Mouse (Mus musculus): ENCODE data around the gene Tlk2.

DNA sequence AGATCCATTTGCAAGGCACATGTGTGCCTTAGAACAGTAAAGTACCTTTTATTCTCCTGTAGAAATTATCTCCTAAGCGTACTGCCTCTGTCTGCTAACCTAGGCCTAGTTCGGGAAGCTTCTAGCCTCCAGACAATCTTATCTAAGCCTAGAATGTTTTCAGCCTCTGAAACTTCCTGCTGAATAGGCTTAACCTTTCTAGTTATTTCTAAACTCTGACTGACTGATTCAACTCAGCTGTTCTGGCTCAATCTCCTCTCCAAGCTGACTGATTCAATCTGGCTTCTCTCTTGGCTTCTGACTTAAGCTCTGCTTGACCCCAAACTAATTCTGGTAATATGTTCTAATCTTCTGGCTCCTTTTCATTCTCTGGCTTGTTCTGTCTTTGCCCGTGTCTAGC is 29.3 kb upstream of the Tlk2 start:
- TF ChIP-seq CTCF (IDR thresholded peaks at IDR 0.05; ENCODE audit: insufficient read depth, low read depth, low read length) (no peak), POLR2A (IDR thresholded peaks at IDR 0.05; ENCODE audit: insufficient read depth, low read depth, low read length) (no peak)

All from olfactory bulb, adult 2 months (tissue).